Comparison of ENCODE assay signal across 19 mouse cellular contexts in genomic region chr4:62808553-62808950, GRCm38 (mm10).
"Had no signal": no experiment of that assay in that cellular context is flagged by ENCODE, and none has a peak within 500 bp of the region (broad histone marks: within the 10 kb centered on the region; RNA-seq: fewer than 3 reads in every experiment).

No protein-coding gene starts in this region.

- H3K9me3 ChIP-seq: heart, embryonic 12.5 days; hindbrain, embryonic 13.5 days; hindbrain, embryonic 15.5 days; kidney, embryonic 15.5 days; limb, embryonic 12.5 days had no signal

- DNase-seq: forebrain, postnatal 0 days; gastrocnemius, postnatal 14 days; gastrocnemius, postnatal 36 days; kidney, adult 11 months; kidney, adult 2 months; kidney, adult 9 months; kidney, postnatal 14 days; kidney, postnatal 36 days; layer of hippocampus, adult 9-11 months; layer of hippocampus, postnatal 36 days; left cerebral cortex, postnatal 4 days; liver had no signal

- H3K4me3 ChIP-seq: heart, embryonic 12.5 days; hindbrain, embryonic 13.5 days; hindbrain, embryonic 15.5 days; kidney, embryonic 15.5 days; limb, embryonic 12.5 days had no signal

- H3K27me3 ChIP-seq: heart, embryonic 12.5 days; hindbrain, embryonic 13.5 days; hindbrain, embryonic 15.5 days; kidney, embryonic 15.5 days; limb, embryonic 12.5 days had no signal

- H3K27ac ChIP-seq: hindbrain, embryonic 13.5 days; hindbrain, embryonic 15.5 days; hindbrain, postnatal 0 days; kidney, embryonic 15.5 days; kidney, postnatal 0 days; limb, embryonic 12.5 days had no signal

- H3K36me3 ChIP-seq: heart, embryonic 12.5 days; hindbrain, embryonic 13.5 days; hindbrain, embryonic 15.5 days; kidney, embryonic 15.5 days; limb, embryonic 12.5 days had no signal
